Mouse (Mus musculus) kidney, postnatal 25 days (tissue): ENCODE measurements around the gene Asdurf.
"Not testable (repeated sequence)": the region's sequence is repeated elsewhere in the genome, so short reads cannot be mapped to it uniquely, and the experiment has no call there.

ENCODE experiments used
- DNase-seq, 2 experiments: peaks; one replicate each; pipeline ENCODE4 v3.0.0; 2021; ENCODE audit warnings: mixed read lengths in 2 of 2

Gene Asdurf

DNA sequence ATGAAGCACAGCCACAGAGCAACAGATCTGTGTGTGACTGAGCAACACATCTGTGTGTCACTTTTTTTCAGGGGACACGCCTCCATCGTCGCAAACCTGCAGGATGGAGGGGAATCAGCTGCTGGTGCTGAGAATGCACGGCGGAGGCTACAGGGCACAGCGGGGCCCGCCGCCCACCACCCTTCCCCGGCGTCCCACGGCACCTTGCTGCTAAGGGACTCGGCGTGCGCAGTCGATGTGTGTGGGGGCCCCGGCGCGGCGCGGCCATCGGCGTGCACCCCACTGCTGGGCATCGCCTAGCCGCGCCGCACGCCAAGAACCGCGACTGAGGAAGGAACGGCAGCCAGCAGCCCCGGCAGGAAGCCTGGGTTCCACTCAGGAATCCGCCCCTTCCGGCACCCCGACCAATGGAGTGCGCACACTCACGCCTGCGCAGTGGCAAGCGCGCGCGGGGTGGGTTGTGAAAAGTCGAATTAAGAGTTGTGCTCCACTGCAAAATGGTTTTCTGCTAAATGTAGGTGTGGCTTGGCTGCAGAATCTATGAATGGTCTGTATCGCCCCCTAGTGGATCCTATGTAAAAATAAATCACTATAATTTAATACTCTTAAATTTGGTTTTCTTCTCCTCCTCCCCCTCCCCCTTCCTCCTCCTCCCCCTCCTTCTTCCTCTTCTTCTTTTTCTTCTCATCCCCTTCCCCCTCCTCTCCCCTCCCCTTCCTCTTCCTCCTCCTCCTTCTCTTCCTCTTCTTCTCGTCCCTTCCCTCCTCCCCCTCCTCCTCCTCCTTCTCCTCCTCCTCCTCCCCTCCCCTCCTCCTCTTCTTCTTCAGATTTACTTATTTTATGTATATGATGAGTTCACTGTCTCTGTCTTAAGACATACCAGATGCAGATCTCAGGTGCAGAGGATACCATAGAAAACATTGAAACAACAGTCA, at the start of gene Asdurf, which contains the start of the genes Gm28551 and Asnsd1:
Gene Asdurf (minus strand): TSS at position 293 of the 935 bp plus-strand sequence.
Gene Gm28551 (minus strand): TSS at position 341 of the 935 bp plus-strand sequence.
Gene Asnsd1 (minus strand): TSS at position 426 of the 935 bp plus-strand sequence.
- DNase-seq: peak; percentile 95 to 97

DNA sequence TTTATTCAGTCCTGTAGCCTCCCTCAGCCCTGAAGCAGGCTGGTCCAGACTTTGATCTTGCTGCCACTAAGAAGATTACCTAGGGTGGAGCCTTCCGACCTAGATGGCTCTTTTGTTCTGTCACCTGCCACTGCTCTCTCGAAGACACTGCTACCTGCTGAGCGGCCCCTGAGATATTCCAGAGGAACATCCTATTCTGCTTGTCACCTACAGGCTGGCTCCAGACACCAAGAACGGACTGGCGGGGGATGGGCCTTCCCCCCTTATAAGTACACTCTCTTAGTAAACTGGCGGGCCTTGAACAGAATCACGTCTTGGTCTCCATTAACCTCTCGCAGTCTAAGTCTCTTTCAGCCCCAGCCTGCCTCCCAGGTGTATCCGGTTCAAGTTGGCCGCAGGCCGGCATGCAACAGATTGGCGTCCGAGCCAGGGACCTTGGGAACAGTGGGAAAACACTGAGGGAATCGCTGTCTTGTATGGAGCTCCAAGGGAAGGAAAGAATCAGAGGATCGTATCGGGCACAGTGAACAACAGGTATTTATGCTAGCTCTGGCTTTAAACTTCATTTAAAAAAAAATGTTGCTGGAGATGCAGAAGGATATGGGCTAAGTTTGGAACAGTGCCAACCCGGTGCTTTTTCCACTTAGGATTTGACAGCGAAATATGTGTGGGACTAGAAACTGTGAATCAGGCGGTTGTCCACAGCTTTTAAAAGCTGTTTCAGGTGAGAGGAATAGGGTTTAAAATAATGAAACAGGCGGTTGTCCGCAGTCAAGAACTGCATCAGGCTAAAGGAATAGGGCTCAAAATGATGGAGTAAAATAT, 41.7 kb upstream of the Asdurf start:
- peak; percentile 5 to 54 for DNase-seq

DNA sequence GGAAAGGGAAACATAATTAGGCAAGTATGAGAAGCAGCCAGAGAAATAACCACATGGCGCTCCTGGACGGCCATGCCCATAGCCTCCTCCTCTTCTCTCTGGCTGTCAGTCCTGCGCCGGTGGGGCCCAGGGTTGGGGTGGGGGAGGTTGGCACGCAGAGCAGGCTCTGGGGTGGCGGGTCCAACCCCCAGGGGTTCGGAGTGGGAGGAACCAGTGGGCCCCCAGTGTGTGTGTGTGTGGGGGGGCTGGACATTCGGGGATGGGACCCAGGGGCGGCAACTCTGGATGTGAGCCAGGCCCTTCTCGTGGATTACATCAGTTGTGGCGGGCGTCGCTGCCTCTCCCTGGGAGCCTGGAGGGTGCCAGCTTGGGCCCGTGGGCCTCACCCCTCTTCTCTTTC, 36.3 kb upstream of the Asdurf start:
- DNase-seq: no peak

DNA sequence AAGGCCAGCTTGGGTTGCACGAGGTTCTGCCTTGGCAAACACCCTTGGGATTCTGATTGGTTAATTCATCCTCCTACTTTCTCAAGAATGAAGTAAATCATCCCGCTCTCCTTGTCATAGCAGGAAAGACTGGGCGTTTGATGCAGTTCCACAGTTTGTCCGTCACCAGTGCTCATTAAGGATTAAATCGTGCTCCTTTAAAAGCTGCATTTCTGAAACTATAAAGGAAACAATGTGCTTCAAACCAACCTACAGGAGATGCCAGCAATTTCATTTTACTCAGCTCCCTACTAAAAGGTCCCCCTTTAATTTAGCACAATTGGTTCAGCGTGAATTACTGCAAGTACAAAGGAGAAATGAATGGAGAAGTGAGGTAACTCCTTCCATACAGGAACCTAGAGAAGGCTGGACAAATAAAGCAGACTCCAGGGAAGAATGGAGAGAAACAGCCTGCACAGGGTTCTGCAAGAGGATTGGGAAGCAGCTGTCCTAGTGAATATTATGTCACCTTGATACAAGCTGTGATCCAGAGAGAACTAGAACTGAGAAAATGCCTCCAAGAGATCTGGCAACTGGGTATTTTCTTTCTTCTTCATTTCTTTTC, 31.8 kb upstream of the Asdurf start:
- DNase-seq: no peak

DNA sequence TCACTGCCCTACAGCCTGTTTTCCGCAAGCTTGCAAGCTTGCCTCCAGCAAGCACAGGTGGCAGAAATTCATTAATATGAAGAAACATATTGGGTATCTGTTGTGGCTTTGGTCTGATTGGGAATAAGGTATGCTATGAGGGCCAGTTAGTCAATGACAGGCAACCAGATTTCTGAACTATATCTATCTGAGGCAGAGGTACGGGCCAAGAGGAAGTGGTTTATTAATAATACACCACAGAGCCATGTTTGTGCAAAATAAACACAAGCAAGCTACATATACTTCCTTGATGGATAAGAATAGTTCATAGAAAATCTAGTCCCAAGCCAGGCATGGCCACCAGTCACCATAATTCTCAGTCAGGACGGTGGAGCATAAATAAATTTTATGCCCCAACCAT, 25.3 kb upstream of the Asdurf start:
- no peak for DNase-seq

DNA sequence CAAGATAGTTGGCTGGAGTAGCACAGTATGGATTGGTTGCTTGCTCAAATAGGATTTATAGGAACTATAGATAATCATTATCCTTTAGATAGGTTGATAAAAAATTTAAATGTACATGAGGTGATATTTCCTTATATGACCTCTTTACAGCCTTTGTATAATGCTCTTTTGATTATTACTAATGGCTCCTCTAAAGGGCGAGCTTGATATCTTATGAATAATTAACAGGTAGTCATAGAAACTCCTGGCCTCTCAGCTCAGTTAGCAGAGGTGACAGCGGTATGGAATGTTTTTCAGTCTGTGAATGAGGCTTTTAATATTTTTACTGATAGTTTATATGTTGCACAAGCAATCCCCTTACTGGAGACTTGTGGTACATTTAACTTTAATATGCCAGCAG, 23.5 kb upstream of the Asdurf start:
- DNase-seq: not testable (repeated sequence)

DNA sequence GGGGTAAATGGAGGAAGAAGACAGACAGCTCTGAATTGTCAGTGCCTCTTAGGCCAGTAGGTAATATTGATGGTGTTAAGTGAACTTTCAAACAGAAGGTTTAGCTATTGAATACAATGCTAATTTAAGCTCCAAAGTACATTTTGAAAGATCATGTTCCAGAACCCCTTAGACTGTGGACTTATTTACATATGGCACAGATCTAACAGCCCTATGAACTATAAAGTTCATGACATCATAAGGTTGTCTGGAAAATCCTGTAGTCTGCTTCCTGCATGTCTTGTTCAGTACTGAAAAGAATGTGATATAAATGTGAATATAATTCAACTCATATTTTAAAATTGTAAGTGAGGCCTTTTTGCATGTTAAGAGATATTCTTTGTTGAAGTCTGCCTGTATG, 6.6 kb upstream of the Asdurf start:
- no peak for DNase-seq

DNA sequence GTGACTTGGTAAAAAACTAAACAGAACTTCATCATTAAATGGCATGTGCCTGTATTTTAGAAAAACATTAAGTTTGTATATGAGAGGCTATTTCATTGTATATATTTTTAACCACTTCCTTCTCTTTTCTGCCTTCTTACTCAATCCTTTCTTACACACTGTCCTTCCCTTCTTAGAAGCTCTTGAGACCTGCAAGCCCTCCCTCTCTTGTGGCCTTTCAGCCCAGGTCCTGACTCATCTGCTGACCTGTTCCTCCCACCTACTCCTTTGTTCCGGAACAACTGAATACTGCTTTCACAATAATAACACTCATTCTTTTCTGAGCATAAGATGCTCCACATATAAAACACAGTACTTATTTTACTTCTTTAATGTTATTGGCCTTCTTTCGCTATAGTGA, 11.3 kb downstream of the Asdurf start:
- no peak for DNase-seq

DNA sequence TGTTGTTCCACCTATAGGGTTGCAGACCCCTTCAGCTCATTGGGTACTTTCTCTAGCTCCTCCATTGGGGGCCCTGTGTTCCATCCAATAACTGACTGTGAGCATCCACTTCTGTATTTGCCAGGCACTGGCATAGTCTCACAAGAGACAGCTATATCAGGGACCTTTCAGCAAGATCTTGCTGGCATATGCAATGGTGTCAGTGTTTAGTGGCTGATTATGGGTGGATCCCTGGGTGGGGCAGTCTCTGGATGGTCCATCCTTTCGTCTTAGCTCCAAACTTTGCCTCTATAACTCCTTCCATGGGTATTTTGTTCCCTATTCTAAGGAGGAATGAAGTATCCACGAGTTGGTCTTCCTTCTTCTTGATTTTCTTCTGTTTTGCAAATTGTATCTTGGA, 15.0 kb downstream of the Asdurf start:
- not testable (repeated sequence) for DNase-seq

DNA sequence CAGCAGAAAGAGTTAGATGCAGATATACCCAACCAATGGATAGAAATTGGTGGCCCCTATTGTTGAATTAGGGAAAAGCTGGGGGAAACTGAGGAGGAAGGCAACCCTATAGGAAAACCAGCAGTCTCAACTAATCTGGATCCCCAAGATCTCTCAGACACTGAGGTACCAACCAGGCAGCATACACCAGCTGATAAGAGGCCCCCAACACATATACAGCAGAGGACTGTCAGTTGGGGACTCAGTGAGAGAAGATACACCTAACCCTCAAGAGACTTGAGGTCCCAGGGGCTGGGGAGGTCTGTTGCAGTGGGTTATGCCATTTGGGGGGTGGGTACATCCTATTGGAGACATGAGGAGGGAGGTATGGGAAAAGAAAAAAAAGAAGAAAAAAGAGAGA, 17.0 kb downstream of the Asdurf start:
- no peak for DNase-seq

DNA sequence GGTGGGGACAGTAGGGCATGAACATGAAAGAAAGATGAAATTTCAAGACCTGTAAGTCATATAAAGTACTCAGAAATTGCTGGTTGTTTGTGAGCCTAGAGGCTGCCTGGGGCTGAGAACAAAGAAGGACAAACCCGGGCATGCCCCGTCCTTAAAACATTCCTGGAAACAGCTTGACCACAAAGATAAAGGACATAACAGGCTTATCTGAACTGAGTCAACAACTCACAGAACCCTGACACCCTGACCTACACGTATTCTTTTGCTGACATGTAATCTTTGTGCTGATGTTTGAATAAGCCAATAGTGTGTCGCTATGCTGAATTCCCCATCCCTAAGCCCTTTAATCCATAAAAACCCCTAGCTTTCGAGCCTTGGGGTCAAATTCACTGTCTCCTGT, 18.9 kb downstream of the Asdurf start:
- not testable (repeated sequence) for DNase-seq

DNA sequence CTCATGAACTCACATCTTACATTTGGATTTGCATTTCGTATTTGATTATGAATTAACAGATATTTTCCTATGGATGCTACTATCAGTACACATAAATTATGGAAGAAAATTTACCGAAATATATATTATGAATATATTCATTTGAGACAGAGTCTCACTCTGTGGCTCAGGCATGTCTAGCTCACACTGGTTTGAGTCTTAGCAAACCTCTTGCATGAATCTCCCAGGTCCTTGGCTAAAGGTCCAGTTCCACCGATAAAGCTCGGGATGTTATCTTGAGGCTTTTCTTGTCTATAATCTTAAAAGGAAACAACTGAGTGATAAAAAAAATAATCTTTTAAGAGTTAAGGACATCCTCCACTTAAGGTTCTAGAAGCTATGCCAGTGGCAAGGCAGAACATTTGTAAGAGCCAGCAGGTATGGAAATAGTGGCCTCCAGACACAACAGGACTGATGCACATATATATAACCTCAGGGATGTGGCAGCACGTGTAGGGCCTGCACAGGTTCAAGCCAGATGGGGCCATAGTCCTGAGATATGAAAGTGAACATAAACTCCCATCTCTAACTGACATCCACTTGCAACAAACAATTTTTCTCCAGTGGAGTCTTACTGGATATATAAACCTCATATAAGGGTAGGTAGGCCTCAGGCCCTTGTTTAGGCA, 27.5 kb downstream of the Asdurf start:
- no peak for DNase-seq

DNA sequence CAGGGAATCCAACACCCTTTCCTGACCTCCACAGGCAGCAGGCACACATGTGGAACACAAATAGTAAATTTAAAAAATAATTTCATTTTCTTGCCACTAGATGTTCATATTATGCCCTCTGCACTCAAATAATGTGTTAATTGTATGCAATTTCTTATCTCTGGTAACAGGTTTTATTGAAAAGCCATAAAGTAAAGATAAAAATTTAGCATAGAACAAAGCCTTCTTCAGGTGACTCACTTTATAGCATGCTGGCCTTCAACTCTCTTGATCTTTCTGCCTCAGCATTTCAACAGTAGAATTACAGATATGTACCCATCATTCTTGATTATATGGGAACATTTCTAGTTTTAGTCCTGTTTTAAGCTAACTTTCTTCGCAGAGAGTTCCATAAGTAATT, 28.1 kb downstream of the Asdurf start:
- no peak for DNase-seq

DNA sequence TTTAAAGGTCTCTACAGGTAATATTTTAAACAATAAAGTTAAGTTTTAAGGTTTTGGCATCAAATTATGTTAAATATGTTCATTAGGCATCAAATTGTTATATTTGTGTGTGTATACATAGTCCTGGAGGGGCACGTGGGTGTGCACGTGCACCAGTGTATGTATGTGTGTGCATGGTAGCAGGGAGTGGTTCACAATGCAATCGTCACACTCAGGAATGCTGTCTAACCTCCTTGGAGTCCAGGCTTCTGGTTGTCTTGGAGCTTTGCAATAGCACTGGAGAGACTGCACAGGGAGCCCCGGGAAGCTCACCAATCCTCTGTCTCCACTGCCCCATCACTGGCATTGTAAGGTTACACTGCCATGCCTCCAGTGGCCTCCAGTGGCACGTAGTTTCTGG, 29.2 kb downstream of the Asdurf start:
- no peak for DNase-seq

DNA sequence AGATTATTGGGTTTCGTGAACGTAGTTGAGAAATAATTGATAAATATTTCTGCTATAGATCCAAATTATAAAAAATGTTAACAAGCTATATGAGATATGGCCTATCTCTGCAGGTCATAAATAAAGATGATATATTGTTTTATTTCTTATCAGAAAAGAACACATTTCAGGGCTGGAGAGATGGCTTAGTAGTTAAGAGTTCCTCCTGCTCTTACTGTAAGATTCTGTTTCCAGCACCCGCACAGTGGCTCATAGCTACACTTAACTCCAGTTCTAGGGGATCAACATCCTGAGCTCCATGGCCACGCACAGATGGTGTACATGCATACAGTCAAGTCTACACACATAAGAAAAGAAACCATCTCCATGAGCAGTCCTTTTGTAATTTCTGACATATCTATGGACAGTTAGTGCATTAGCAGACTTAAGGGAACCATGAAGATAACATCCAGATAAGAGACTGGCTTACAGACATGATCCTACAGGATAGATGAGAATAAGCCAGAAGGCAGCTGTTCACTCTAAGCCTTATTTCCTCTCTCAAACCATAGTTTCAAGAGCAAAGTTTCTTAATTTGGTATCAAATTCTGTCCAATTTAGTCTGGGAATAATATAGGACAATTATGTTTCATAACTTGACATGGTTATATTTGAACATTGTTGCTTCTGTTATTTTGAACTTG, 30.6 kb downstream of the Asdurf start:
- no peak for DNase-seq

DNA sequence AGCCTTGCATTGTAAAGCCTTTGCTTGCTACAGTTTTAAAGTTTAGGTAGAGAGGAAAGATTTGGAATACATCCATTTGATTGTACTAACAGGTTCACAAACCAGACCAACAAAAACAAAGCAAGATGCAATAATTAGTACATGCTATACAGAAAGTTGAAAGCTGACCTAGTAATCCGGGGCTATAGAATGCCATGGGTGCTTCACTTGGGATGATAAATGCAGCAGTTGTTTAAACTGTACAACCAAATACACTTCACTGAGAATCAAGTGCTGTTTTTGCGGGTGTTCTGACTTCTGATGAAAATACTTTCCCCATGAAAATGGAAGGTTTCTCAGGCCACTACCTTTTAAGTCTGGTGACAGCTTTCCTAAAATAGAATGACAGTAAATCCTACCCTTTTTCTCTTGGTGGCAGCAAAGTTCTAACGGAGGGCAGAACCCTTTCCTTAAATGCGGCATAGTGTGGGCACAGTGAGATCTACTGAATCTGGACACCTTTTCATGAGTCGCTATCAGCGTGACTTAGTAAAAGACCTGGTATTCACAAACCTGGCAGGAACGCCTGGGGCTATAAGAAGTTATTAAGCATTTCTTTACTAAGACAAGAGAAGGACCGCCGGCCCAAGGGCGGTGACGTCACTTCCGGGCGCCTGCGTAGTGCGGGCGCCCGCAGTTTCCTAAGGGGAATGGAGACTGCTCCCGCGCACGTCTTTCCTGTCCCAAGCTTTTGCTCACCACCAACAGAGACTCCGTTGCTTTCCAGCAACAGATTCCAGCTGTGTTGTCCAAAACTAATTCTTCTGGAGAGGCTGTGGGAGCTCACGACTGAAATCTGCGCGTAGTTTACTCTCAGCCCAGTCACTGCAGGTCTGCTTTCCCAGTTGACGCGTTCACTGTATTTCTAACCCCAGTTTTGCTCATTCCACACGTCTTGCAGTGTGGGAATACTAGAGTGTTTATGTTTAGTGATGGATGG, 39.1 kb downstream of the Asdurf start, which contains the start of gene Osgepl1:
Gene Osgepl1 (plus strand): TSS at position 636 of the 979 bp plus-strand sequence.
- peak; percentile 91 for DNase-seq

DNA sequence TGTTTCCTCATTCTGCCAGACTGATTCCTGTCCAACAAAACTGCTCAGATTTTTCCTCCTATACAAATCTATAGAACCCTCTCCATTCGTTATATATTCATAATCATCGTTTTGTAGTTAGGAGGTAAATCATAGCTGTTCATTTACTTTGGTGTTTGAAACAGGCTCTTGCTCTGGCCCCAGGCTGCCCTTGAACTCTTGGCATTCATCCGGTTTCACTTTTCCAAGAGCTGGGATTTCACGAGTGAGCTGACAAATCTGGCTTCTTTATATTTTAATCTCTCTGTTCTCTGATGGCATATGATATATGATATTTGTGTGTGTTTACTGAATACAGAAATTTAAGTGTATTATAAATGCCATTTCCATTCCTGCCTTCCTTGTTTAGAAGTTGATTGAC, 51.9 kb downstream of the Asdurf start:
- DNase-seq: no peak
